Mouse (Mus musculus): ENCODE measurements around the gene Ormdl3. TPM values are rescaled to one million over a fixed set of nuclear protein-coding genes. Genes with fewer than 3 reads are reported as not detected.

The Ormdl3 gene
- polyA plus RNA-seq, 1 experiment, result 20.0 TPM

DNA sequence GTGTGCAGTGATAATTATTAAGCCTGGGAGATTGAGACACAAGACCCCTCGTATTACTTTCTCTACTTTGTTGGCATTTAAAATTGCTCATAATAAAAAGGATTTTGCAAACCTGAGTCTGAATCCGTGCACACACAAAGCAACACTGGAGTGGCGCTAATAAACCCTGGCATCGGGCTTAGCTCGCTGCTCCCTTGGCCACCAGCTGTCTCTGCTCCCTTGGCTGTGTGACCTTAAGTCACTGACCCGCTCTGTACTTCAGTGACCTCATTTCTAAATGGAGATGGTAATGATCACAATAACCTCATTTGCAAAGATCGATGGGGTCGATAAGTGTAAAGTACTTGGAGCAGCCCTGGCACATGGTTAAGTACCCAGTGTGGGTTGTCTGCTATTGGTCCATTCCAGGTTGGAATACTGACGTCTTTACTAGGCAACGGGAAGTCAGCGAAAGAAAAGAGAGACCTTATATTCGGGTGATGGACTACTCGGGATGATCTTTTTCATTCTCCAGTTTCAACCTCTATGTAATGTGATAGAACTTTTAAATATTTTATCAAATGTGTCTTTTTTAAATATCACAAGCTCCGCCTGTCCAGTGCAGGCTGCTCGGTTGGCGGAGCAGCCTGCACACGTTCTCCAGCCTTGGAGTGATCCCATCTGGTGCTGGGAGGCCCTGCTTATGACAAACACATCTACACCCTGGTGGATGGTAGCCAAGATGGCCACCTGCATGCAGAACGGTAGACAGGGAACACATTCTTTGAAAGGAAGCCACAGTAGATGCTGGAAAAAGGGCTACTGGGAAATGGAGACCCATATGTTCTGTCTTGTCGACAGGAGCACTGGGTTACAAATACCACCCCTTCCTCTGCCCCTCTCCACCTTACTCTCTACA is 3.6 kb upstream of the Ormdl3 start:
- no peak overlapping the region for H3K27ac ChIP-seq (ENCODE audit: insufficient read depth, low read length)
- no peak overlapping the region for H3K9ac ChIP-seq (ENCODE audit: low read depth, poor library complexity, severe bottlenecking)
- no peaks in the 10 kb centered on the region for H3K9me3 ChIP-seq (replicated peaks; ENCODE audit: control insufficient read depth, insufficient read depth, low read length, poor library complexity, severe bottlenecking)
- H3K4me1 ChIP-seq (ENCODE audit: control insufficient read depth, insufficient read depth, low read length), result no peaks in the 10 kb centered on the region
- H3K4me3 ChIP-seq (ENCODE audit: low read depth, low read length), result no peak overlapping the region
- TF ChIP-seq EP300 (IDR thresholded peaks at IDR 0.05; ENCODE audit: insufficient read depth, low read depth, low read length) (no peak), CTCF (IDR thresholded peaks at IDR 0.05; ENCODE audit: low read depth, low read length) (no peak), POLR2A (IDR thresholded peaks at IDR 0.05; ENCODE audit: insufficient read depth, low read length) (no peak)
- H3K27me3 ChIP-seq (ENCODE audit: control insufficient read depth, insufficient read depth, low read length, poor library complexity, severe bottlenecking), result no peaks in the 10 kb centered on the region
- H3K36me3 ChIP-seq (ENCODE audit: control insufficient read depth, insufficient read depth, low read length, poor library complexity, severe bottlenecking), result no peaks in the 10 kb centered on the region

- H3K36me3 ChIP-seq (ENCODE audit: control insufficient read depth, insufficient read depth, low read length, poor library complexity, severe bottlenecking), result no peaks in the 10 kb centered on the region
- H3K27me3 ChIP-seq (ENCODE audit: control insufficient read depth, insufficient read depth, low read length, poor library complexity, severe bottlenecking), result no peaks in the 10 kb centered on the region
- H3K27ac ChIP-seq (ENCODE audit: insufficient read depth, low read length), result no peak overlapping the region
- no peak overlapping the region for H3K4me3 ChIP-seq (ENCODE audit: low read depth, low read length)
- no peak for TF ChIP-seq EP300 (IDR thresholded peaks at IDR 0.05; ENCODE audit: insufficient read depth, low read depth, low read length)
- TF ChIP-seq CTCF (IDR thresholded peaks at IDR 0.05; ENCODE audit: low read depth, low read length), result no peak
- TF ChIP-seq POLR2A (IDR thresholded peaks at IDR 0.05; ENCODE audit: insufficient read depth, low read length), result no peak
- no peak overlapping the region for H3K9ac ChIP-seq (ENCODE audit: low read depth, poor library complexity, severe bottlenecking)
- no peaks in the 10 kb centered on the region for H3K9me3 ChIP-seq (replicated peaks; ENCODE audit: control insufficient read depth, insufficient read depth, low read length, poor library complexity, severe bottlenecking)
- H3K4me1 ChIP-seq (ENCODE audit: control insufficient read depth, insufficient read depth, low read length), result no peaks in the 10 kb centered on the region
Observed at GRCm38 (mm10) chr11:98589306-98589705, 2.1 kb upstream of the Ormdl3 start.

GRCm38 (mm10) chr11:98588833-98589281 is 1.7 kb upstream of the Ormdl3 start:
- no peak for TF ChIP-seq CTCF (IDR thresholded peaks at IDR 0.05; ENCODE audit: low read depth, low read length)
- H3K9me3 ChIP-seq (replicated peaks; ENCODE audit: control insufficient read depth, insufficient read depth, low read length, poor library complexity, severe bottlenecking), result no peaks in the 10 kb centered on the region
- H3K27ac ChIP-seq (ENCODE audit: insufficient read depth, low read length), result no peak overlapping the region
- H3K36me3 ChIP-seq (ENCODE audit: control insufficient read depth, insufficient read depth, low read length, poor library complexity, severe bottlenecking), result no peaks in the 10 kb centered on the region
- H3K4me3 ChIP-seq (ENCODE audit: low read depth, low read length), result no peak overlapping the region
- H3K9ac ChIP-seq (ENCODE audit: low read depth, poor library complexity, severe bottlenecking), result no peak overlapping the region
- no peaks in the 10 kb centered on the region for H3K27me3 ChIP-seq (ENCODE audit: control insufficient read depth, insufficient read depth, low read length, poor library complexity, severe bottlenecking)
- no peaks in the 10 kb centered on the region for H3K4me1 ChIP-seq (ENCODE audit: control insufficient read depth, insufficient read depth, low read length)

GRCm38 (mm10) chr11:98587684-98588546 is 747 bp upstream of the Ormdl3 start:
- Histone ChIP-seq H3K4me3 (ENCODE audit: low read depth, low read length) (peak overlapping the region; percentile 68), H3K36me3 (ENCODE audit: control insufficient read depth, insufficient read depth, low read length, poor library complexity, severe bottlenecking) (peaks cover 4% of the 10 kb centered on the region), H3K9me3 (replicated peaks; ENCODE audit: control insufficient read depth, insufficient read depth, low read length, poor library complexity, severe bottlenecking) (no peaks in the 10 kb centered on the region), H3K27ac (ENCODE audit: insufficient read depth, low read length) (peak overlapping the region; percentile 29), H3K4me1 (ENCODE audit: control insufficient read depth, insufficient read depth, low read length) (no peaks in the 10 kb centered on the region), H3K9ac (ENCODE audit: low read depth, poor library complexity, severe bottlenecking) (peak overlapping the region; percentile 74), H3K27me3 (ENCODE audit: control insufficient read depth, insufficient read depth, low read length, poor library complexity, severe bottlenecking) (no peaks in the 10 kb centered on the region)
- TF ChIP-seq EP300 (IDR thresholded peaks at IDR 0.05; ENCODE audit: insufficient read depth, low read depth, low read length) (0 out of 2 replicates have a peak, but pooled peaks have one; percentile 12), CTCF (IDR thresholded peaks at IDR 0.05; ENCODE audit: low read depth, low read length) (no peak), POLR2A (IDR thresholded peaks at IDR 0.05; ENCODE audit: insufficient read depth, low read length) (no peak)

DNA sequence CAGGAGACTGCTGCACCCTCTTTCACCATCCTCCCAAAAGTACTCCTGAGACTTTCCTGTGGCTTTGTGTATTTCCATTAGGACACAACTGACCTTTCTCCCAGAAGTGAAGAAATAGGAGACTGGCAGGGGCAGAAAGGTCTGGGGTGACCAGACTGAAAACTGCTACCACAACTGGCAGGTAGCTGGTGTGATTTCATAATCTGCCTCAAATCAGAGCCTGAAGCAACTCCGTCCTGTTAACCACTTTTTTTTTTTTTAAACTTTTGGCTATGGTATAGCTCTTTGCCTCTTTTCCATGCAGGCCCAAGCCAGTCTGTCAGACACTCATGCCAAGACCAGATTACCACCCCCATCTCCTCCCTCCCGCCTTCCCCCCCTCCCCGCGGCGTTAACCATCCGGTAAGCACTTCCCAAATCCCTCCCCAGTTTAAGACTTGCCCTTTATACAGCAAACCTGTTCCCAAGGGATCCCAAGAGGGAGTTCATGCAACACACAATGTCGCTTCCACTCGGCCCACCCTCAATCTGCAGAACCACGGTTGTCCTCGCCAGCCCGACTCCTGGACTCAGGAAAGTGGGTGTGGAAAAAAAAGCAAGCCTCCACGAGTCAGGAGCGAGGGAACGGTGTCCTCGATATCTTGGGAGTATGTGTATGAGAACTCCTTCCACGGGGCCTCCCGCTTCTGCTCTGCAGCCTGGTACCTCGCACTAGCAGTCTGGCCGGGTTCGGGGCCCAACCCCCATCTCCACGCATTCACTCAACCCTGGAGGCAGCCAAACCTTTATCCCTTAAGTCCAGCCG is 879 bp downstream of the Ormdl3 start:
- Histone ChIP-seq H3K27ac (ENCODE audit: insufficient read depth, low read length) (no peak overlapping the region), H3K9me3 (replicated peaks; ENCODE audit: control insufficient read depth, insufficient read depth, low read length, poor library complexity, severe bottlenecking) (no peaks in the 10 kb centered on the region), H3K27me3 (ENCODE audit: control insufficient read depth, insufficient read depth, low read length, poor library complexity, severe bottlenecking) (no peaks in the 10 kb centered on the region), H3K4me3 (ENCODE audit: low read depth, low read length) (peak overlapping the region; percentile 75), H3K36me3 (ENCODE audit: control insufficient read depth, insufficient read depth, low read length, poor library complexity, severe bottlenecking) (peaks cover 9% of the 10 kb centered on the region), H3K4me1 (ENCODE audit: control insufficient read depth, insufficient read depth, low read length) (no peaks in the 10 kb centered on the region), H3K9ac (ENCODE audit: low read depth, poor library complexity, severe bottlenecking) (peak overlapping the region; percentile 75)
- TF ChIP-seq EP300 (IDR thresholded peaks at IDR 0.05; ENCODE audit: insufficient read depth, low read depth, low read length), result no peak
- TF ChIP-seq CTCF (IDR thresholded peaks at IDR 0.05; ENCODE audit: low read depth, low read length), result no peak
